Mouse (Mus musculus) gastrocnemius, adult 18-20 months (tissue): ENCODE data around the gene Kif1b. TPM values are rescaled to one million over a fixed set of nuclear protein-coding genes. Genes with fewer than 3 reads are reported as not detected.

Experiments
- DNase-seq: peaks from one replicate; pipeline ENCODE4 v3.0.0; 2021; ENCODE audit warnings: low spot score
- total RNA-seq, 2 experiments: library from RNA; stranded (reverse); gene quantifications; 2 replicates each; pipeline ENCODE4 v1.2.3; 2021

Kif1b gene
- total RNA-seq, 2 experiments from 2014 or later = 255 to 285 TPM

DNA sequence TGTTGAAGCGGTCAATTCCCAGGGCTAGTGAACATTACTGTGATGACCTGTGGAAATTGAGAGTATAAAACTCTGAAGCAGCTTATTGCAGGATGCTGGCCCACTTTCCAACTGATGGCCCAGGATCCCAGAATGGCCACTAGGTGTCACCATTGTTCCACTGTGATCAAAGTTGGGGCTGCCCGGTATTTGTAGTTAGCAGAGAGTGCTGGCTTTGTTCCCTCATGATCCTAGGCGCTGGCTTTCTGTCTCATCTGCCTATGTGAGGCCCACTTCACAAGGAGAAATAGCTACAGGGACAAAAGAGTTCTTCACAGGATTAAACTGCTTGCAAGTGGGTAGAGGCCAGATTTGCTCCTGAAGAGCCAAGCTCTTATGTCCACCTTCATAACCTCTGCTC, 163.0 kb downstream of the Kif1b start:
- DNase-seq = peak; percentile 89

GRCm38 (mm10) chr4:149143594-149143993, 163.9 kb downstream of the Kif1b start:
- DNase-seq = no peak

DNA sequence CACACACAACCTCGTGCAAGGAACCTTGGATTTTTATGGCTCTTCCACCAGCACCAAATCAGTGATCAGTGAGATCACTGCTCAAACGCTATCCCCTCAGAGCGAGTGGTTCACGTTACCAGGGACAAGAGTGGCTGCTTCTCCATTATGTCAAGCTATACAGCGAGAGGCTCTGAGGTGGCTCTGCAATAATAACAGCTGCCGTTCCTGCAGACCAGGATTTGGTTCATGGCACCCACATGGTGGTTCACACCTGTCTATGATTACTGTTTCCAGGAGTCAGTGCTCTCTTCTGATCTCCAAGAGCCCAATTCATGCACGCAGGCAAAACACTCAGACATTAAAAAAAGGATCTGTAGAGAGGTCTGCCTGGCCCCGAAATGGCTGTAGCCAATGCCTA, 169.0 kb downstream of the Kif1b start:
- DNase-seq = no peak

DNA sequence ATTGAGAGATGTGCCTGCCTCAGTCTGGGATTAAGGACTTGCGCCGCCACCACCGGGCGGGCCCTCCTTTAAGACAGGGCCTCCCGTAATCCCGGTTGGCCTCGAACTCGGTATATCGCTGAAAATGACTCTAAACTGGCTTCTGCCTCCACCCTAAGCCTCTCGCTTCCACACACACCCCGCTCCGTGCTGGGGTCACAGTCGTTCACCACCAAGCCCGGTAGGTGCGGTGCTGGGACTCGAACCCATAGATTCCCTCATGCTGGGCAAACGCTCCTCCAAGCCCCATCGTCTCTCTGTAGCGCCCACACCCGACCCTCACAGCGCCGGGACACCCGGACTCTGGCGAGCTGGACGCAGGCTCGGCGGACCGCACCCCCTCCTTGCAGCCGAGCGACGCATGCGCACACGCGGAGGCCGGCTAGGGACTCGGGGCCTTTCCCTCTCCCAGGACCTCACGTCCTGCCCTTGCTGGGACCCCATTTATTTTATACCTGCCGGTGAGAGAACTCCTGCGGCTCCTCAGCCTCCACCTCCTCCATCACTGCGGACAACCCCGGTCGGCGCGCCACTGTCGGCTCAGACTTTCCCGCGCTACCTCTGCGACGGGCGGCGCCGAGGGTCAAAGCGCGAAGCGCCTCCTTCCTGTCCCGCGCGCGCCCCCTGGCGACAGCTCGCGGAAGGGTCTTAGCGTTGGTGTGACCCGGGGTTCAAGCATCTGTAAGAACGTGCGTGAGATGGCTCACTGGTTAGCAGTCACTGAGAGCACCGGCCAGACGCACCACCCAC, 170.3 kb downstream of the Kif1b start, which contains the start of gene Cenps:
Gene Cenps (minus strand): TSS at position 648 of the 789 bp plus-strand sequence.
- peak; percentile 86 for DNase-seq

DNA sequence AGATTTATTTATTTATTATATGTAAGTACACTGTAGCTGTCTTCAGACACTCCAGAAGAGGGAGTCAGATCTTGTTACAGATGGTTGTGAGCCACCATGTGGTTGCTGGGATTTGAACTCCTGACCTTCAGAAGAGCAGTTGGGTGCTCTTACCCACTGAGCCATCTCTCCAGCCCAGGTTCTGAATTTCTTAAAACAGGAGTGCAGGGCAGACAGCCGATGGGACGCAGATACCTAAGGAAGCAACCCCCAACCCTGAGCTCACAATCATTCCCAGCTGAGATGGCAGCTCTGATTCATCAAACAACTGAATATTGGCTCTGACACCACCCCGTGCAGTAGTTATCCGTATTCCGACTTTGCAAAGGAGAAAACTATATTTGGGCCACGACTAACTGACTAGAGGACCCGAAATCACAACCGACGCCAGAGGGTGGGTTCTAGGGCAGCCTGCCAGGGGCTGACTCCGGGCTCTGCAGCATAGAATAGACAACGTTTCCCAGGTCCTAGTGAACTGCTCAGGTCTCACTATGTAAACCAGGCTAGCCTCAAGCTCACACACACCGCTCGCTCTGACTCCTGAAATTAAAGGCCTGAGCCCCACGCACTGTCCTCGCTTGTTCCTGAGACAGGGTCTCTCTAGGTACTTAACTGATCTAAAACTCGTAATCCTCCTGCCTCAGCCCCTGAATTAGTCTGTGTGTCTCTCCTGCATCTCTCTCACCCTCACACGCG, 171.2 kb downstream of the Kif1b start:
- DNase-seq = no peak

GRCm38 (mm10) chr4:149133395-149133794, 174.1 kb downstream of the Kif1b start:
- DNase-seq = no peak

DNA sequence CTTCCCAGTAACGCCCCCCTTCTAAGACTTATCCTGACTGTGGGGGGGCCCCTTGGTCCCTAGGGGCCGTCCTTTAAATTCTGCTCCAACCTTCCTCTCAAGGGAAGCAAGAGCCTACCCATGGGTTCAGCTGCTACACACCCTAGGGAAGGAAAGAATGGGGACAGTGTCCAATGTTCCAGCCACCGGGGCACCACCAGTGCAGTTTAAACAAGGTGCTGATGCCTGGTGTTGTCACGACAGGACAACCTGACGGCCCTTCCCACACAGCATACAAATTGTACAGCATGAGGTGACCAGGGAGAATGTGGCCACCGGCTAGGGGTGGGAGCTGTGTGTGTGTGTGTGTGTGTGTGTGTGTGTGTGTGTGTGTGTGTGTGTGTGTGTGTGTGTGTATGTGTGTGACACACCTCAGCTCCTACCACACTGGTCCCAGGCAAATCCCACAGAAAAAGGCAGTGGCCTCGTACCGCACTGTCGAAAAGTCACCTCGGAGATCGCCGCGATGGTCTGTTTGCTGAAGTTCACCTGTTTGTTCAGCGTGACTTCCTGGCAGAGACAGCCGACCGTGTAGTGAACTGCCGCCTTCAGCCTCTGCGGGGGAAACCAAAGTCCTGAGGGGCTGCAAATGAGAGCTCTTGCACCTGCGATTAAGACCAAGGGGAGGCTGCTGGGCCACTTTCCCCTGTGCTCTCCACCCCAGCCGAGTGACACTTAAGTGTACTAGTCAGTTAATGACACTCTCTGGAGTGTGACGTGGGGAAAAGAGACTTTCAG, 175.5 kb downstream of the Kif1b start:
- DNase-seq = no peak

DNA sequence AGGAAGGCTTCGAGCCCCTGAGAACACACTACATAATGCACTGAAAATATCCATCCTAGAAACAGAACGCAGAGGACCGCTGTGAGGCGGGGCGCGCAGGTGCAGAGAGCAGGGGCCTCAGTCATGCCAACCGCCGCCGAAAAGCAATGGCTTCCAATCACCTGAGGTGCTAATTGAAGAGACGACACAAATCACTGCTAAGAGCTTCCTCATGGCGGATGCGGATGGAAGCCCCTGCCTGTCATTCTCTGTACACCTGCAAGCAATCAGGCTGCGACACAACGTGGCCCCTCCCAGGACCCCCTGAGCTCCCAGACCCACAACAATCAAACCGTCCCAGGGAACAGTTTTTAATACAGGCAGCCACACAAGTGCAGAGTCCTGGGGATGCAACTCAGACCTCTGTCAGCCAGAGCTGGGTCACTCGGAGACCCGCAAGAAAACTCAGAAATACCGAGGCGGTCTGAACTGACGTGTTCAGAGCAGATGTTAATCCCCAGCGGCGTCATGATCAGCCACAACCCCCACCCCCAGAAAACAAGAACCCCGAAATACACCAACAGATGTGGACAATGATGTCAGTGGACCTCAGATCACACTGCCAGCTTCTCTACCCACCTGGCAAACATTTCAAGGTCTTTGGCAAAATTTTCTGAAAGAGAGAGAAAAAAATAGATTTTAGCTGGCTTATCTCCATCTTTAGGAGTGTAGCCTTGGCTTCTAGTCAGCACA, 176.3 kb downstream of the Kif1b start:
- DNase-seq = no peak

DNA sequence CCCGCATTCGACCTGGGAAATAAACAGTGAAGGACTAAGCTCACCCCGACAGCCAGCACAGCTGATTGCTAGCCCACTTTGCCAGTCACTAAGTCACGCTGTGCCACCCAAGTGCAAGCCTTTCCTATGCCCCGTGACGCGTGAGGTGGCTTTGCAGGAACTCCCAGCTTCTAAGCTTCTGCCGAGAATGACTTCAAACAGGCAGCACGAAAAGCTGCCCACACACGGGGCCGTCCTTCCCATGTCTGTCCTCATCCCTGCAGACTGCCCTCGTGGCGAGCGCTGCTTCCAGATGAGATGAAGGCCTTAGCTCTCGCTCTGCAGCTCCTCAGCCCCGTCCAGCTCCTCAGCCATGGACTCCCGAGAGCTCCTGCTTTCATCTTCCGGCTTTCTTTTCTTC, 179.0 kb downstream of the Kif1b start:
- DNase-seq = no peak

GRCm38 (mm10) chr4:149126663-149127062, 180.8 kb downstream of the Kif1b start, which contains the start of gene Cort:
Cort (minus strand) TSS chr4:149126763.
- no peak for DNase-seq

Other genes with a start within 250 kb of the Kif1b start
- 10 to 100 TPM; 22.8 to 24.0 TPM for gene Pex14, start 207.8 kb downstream of the Kif1b start, total RNA-seq
- gene Dffa, start 203.5 kb downstream of the Kif1b start, total RNA-seq = 10 to 100 TPM; 72.7 to 76.3 TPM
- gene Cort, start 180.9 kb downstream of the Kif1b start, total RNA-seq = under 1 TPM in 1 of 2 experiments, not detected in 1; 0.83 TPM
- gene Cenps, start 170.1 kb downstream of the Kif1b start, total RNA-seq = 1 to 10 TPM; 8.1 to 8.2 TPM
- gene Pgd, start 140.9 kb downstream of the Kif1b start, total RNA-seq = 10 to 100 TPM; 13.4 to 18.7 TPM
- 10 to 100 TPM; 31.7 to 35.5 TPM for gene Ube4b, start 119.1 kb upstream of the Kif1b start, total RNA-seq
- 10 to 100 TPM; 14.6 to 15.4 TPM for gene Rbp7, start 147.3 kb upstream of the Kif1b start, total RNA-seq
- gene Tmem274, start 169.7 kb upstream of the Kif1b start, total RNA-seq = not detected
- 10 to 100 TPM; 33.1 to 33.5 TPM for gene Nmnat1, start 177.5 kb upstream of the Kif1b start, total RNA-seq
- gene Lzic, start 177.5 kb upstream of the Kif1b start, total RNA-seq = 10 to 100 TPM; 13.1 to 14.1 TPM
- 10 to 100 TPM; 17.7 to 19.0 TPM for gene Ctnnbip1, start 210.5 kb upstream of the Kif1b start, total RNA-seq